Mouse (Mus musculus) C2C12 (cell line): ENCODE data around the gene Olfr1493-ps1. TPM values are rescaled to one million over a fixed set of nuclear protein-coding genes. Genes with fewer than 3 reads are reported as not detected.

Source experiments
- H3K27me3 ChIP-seq: one replicate; pipeline ENCODE4 v1.6.1; 2011; ENCODE audit not compliant: control insufficient read depth, insufficient read depth, insufficient read length
- H3K36me3 ChIP-seq: one replicate; pipeline ENCODE4 v1.6.1; 2011; ENCODE audit not compliant: control insufficient read depth, insufficient read depth
- H3K4me3 ChIP-seq: one replicate; pipeline ENCODE4 v1.5.1; 2011; ENCODE audit warnings: mild to moderate bottlenecking, control low read depth; ENCODE audit not compliant: poor library complexity, insufficient read depth, severe bottlenecking
- H3K79me2 ChIP-seq: one replicate; pipeline ENCODE4 v1.6.1; 2011; ENCODE audit not compliant: control insufficient read depth, insufficient read depth
- H3K79me3 ChIP-seq: one replicate; pipeline ENCODE4 v1.6.1; 2011; ENCODE audit warnings: low read depth, control low read depth
- H3ac ChIP-seq: one replicate; pipeline ENCODE3; 2011; ENCODE audit warnings: low read depth; ENCODE audit not compliant: control insufficient read depth, insufficient read length
- MAX ChIP-seq: IDR thresholded peaks from one replicate; pipeline ENCODE4 v1.6.1; 2011; ENCODE audit warnings: mild to moderate bottlenecking, control low read depth
- MYOD1 ChIP-seq: IDR thresholded peaks from one replicate; pipeline ENCODE4 v1.6.1; 2011; ENCODE audit warnings: low read depth; ENCODE audit not compliant: control insufficient read depth, insufficient read length
- polyA plus RNA-seq: library from polyadenylated mRNA; unstranded; fragments of >200 nt; fragmentation: generic; extraction: Trizol; gene quantifications from one replicate; pipeline ENCODE4 v1.2.1, GENCODE M21; 2012; ENCODE audit warnings: missing spikeins

The Olfr1493-ps1 gene
- polyA plus RNA-seq, 1 experiment = not detected

GRCm38 (mm10) chr19:13777578-13777977, 54.5 kb downstream of the Olfr1493-ps1 start, which contains the start of gene Olfr1496:
Olfr1496 (plus strand) TSS chr19:13777878.
- TF ChIP-seq MYOD1 (no peak), MAX (no peak)
- no peaks in the 10 kb centered on the region for H3K79me2 ChIP-seq
- no peaks in the 10 kb centered on the region for H3K27me3 ChIP-seq
- no peak within 1 kb of the TSS for H3ac ChIP-seq
- no peak within 1 kb of the TSS for H3K4me3 ChIP-seq
- H3K79me3 ChIP-seq = no peaks in the 10 kb centered on the region
- no peaks in the 10 kb centered on the region for H3K36me3 ChIP-seq

Other genes starting within 250 kb of the Olfr1493-ps1 start
- gene Olfr1475, start 243.1 kb upstream of the Olfr1493-ps1 start, polyA plus RNA-seq = not detected
- not detected for gene Olfr1477, start 222.7 kb upstream of the Olfr1493-ps1 start, polyA plus RNA-seq
- gene Olfr1480, start 195.4 kb upstream of the Olfr1493-ps1 start, polyA plus RNA-seq = not detected
- gene Olfr1484, start 139.8 kb upstream of the Olfr1493-ps1 start, polyA plus RNA-seq = not detected
- gene Olfr1487, start 105.9 kb upstream of the Olfr1493-ps1 start, polyA plus RNA-seq = not detected
- not detected for gene Olfr1489, start 91.7 kb upstream of the Olfr1493-ps1 start, polyA plus RNA-seq
- not detected for gene Olfr1490, start 72.2 kb upstream of the Olfr1493-ps1 start, polyA plus RNA-seq
- not detected for gene Olfr1491, start 26.0 kb upstream of the Olfr1493-ps1 start, polyA plus RNA-seq
- not detected for gene Olfr1494, start 16.4 kb downstream of the Olfr1493-ps1 start, polyA plus RNA-seq
- not detected for gene Olfr1495, start 41.3 kb downstream of the Olfr1493-ps1 start, polyA plus RNA-seq
- gene Olfr1496, start 54.6 kb downstream of the Olfr1493-ps1 start, polyA plus RNA-seq = not detected
- gene Olfr1497, start 74.9 kb downstream of the Olfr1493-ps1 start, polyA plus RNA-seq = not detected
- not detected for gene Olfr1499, start 96.2 kb downstream of the Olfr1493-ps1 start, polyA plus RNA-seq
- not detected for gene Olfr1500, start 107.2 kb downstream of the Olfr1493-ps1 start, polyA plus RNA-seq
- not detected for gene Olfr1501, start 127.4 kb downstream of the Olfr1493-ps1 start, polyA plus RNA-seq
- not detected for gene Olfr1502, start 138.5 kb downstream of the Olfr1493-ps1 start, polyA plus RNA-seq
- not detected for gene Olfr1504, start 174.7 kb downstream of the Olfr1493-ps1 start, polyA plus RNA-seq
- gene Olfr1505, start 190.3 kb downstream of the Olfr1493-ps1 start, polyA plus RNA-seq = not detected